Mouse (Mus musculus) ES-E14 (cell line): ENCODE results near the gene Znrf2.
"Not testable (repeated sequence)": the region's sequence is repeated elsewhere in the genome, so short reads cannot be mapped to it uniquely, and the experiment has no call there.

Experiments used
- CHD2 ChIP-seq: IDR thresholded peaks from 2 replicates; pipeline ENCODE4 v1.6.1; 2014; ENCODE audit warnings: mild to moderate bottlenecking, low read depth, low read length, inconsistent platforms
- HCFC1 ChIP-seq: IDR thresholded peaks from 2 replicates; pipeline ENCODE4 v1.6.1; 2012; ENCODE audit warnings: low read length, inconsistent platforms, borderline replicate concordance; ENCODE audit not compliant: insufficient read depth
- MAFK ChIP-seq: IDR thresholded peaks from 2 replicates; pipeline ENCODE4 v1.6.1; 2014; ENCODE audit warnings: mild to moderate bottlenecking, low read depth, low read length, inconsistent platforms; ENCODE audit not compliant: insufficient read depth
- ZC3H11A ChIP-seq: IDR thresholded peaks from 2 replicates; pipeline ENCODE4 v1.6.1; 2012; ENCODE audit warnings: low read depth, mild to moderate bottlenecking, inconsistent platforms, low read length, borderline replicate concordance

GRCm38 (mm10) chr6:54859159-54859558 is 42.4 kb downstream of the Znrf2 start:
- not testable (repeated sequence) for TF ChIP-seq CHD2, ZC3H11A, HCFC1, MAFK
